Mouse (Mus musculus) left cerebral cortex, postnatal 25 days (tissue): ENCODE measurements around the gene Dnm3. TPM values are rescaled to one million over a fixed set of nuclear protein-coding genes. Genes with fewer than 3 reads are reported as not detected.

Experiments used
- DNase-seq, 2 experiments: peaks; one replicate each; pipeline ENCODE4 v3.0.0; 2022; ENCODE audit warnings: low spot score in 2 of 2, mixed read lengths in 1 of 2
- intact Hi-C: fragments of 180-260 bp; cut with DNase I; formaldehyde crosslinking; loops from one replicate; pipeline ENCODE4 v1.15.1; 2025
- microRNA-seq, 2 experiments: library from miRNA; unstranded; fragments of <30 nt; microRNA quantifications; one replicate each; pipeline ENCODE4 v1.2.0; 2022
- total RNA-seq, 2 experiments: library from RNA; stranded (reverse); gene quantifications; 2 replicates each; pipeline ENCODE4 v1.2.3; 2021

Dnm3 gene
- total RNA-seq, 2 experiments from 2014 or later = 87.6 to 94.1 TPM

- no peak for DNase-seq
- intact Hi-C loops = no loop called here
Observed at GRCm38 (mm10) chr1:161955846-161956245, 522.0 kb downstream of the Dnm3 start.

DNA sequence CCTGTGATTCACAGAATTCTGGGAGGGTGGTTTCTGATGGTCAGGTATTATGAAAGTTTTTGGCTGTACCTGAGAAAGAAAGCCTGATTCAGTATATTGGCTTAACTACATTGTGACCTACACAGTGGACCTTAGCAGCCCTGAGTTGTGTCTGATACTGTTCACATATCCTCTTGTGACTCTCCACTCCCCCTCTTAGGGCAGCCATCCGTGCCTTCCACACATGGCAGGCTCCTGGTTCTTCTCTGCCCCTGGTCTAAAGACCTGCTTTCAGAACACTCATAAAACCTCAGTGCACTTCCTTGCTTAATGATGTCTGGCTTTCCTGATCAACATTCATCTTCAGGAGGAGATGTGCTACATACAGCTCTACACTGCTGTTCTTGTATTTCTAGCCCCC is 525.2 kb downstream of the Dnm3 start:
- DNase-seq = no peak
- intact Hi-C loops = no loop called here

DNA sequence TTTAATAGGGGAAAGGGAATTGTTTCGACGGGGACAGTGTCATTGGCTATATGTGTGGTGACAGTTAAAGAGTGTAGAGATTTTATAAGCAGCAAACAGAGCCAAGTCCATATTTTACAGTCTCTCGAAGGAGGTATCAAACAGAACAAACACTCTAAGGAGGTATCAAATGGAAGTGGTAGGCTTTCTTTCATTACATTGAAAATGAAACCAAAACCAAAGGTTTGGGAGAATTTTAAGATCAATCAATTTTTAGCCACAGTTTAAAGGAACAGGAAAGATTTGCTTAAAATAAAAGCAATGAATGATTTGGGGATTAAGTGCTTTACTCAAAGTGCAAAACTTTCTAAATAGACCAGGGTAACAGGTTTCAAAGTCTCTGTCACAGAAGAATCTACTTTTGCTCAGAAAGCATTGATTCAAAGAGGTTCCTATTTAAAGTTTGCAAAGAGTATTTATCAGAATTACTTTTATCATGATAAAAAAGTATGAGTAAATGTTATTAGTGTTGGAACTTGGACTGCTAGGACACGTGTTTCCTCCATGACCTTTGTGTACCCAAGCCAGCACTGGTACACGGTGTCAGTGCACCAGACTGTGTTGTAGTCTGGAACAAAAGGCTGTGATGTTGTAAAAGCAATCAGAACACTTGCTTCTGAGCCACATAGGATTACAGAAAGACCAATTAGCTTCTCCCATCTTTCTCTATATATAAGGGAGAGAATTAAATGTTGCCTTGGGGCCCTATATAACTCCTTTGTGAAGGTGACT is 526.6 kb downstream of the Dnm3 start:
- no peak for DNase-seq
- intact Hi-C loops = no loop called here

- intact Hi-C loops = no loop called here
- no peak for DNase-seq
Observed at GRCm38 (mm10) chr1:161942082-161942481, 535.8 kb downstream of the Dnm3 start.

Small RNAs within 50 kb of the gene (microRNA-seq; reads per million reads assigned to microRNA genes)
- 0 reads per million in 2 experiments for gene Mir199a-2
- 59.5 to 107 reads per million in 2 experiments for gene Mir214

Other genes starting within 250 kb of the Dnm3 start
- gene Mettl13, start 70.5 kb upstream of the Dnm3 start, total RNA-seq = 10 to 100 TPM; 10.5 to 10.7 TPM
- gene Vamp4, start 92.5 kb upstream of the Dnm3 start, total RNA-seq = 100 to 1,000 TPM; 111 TPM
- 1 to 10 TPM; 5.4 to 7.3 TPM for gene Myoc, start 161.1 kb upstream of the Dnm3 start, total RNA-seq
- not detected for gene Myocos, start 180.2 kb upstream of the Dnm3 start, total RNA-seq